Mouse (Mus musculus): ENCODE measurements at regions not wholly inside any gene's neighbourhood (a gene's known extent, or its start where the extent isn't known, plus 50 kb on each side); places are given as distances from the start of the nearest gene placed in this dataset.
"Not testable (repeated sequence)": the region's sequence is repeated elsewhere in the genome, so short reads cannot be mapped to it uniquely, and the experiment has no call there.

GRCm38 (mm10) chr10:66640890-66641847, 454.8 kb upstream of the Jmjd1c start:
- in situ Hi-C loops (cut with MboI; ENCODE audit: unreplicated experiment in 2 of 2), result no loop called here

- in situ Hi-C loops (cut with MboI; ENCODE audit: unreplicated experiment in 2 of 2), result no loop called here
Observed at GRCm38 (mm10) chr10:66641966-66642365, 454.0 kb upstream of the Jmjd1c start.

- in situ Hi-C loops (cut with MboI; ENCODE audit: unreplicated experiment in 2 of 2), result no loop called here
Observed at GRCm38 (mm10) chr10:66643160-66643559, 452.8 kb upstream of the Jmjd1c start.

- in situ Hi-C loops (cut with MboI; ENCODE audit: unreplicated experiment in 2 of 2), result no loop called here
Observed at GRCm38 (mm10) chr10:66657520-66657919, 438.4 kb upstream of the Jmjd1c start.

- in situ Hi-C loops (cut with MboI; ENCODE audit: unreplicated experiment in 2 of 2), result no loop called here
Observed at GRCm38 (mm10) chr10:66683160-66683559, 412.8 kb upstream of the Jmjd1c start.

GRCm38 (mm10) chr10:66689196-66689595, 406.7 kb upstream of the Jmjd1c start:
- in situ Hi-C loops (cut with MboI; ENCODE audit: unreplicated experiment in 2 of 2), result not testable (repeated sequence)

- in situ Hi-C loops (cut with MboI; ENCODE audit: unreplicated experiment in 2 of 2), result no loop called here
Observed at GRCm38 (mm10) chr10:66694549-66695285, 401.2 kb upstream of the Jmjd1c start.

- in situ Hi-C loops (cut with MboI; ENCODE audit: unreplicated experiment in 2 of 2), result not testable (repeated sequence)
Observed at GRCm38 (mm10) chr10:66714926-66715325, 381.0 kb upstream of the Jmjd1c start.

- in situ Hi-C loops (cut with MboI; ENCODE audit: unreplicated experiment in 2 of 2), result no loop called here
Observed at GRCm38 (mm10) chr10:66717909-66718308, 378.0 kb upstream of the Jmjd1c start.

GRCm38 (mm10) chr10:66719796-66720195, 376.1 kb upstream of the Jmjd1c start:
- in situ Hi-C loops (cut with MboI; ENCODE audit: unreplicated experiment in 2 of 2), result no loop called here

- in situ Hi-C loops (cut with MboI; ENCODE audit: unreplicated experiment in 2 of 2), result no loop called here
Observed at GRCm38 (mm10) chr10:66733631-66734030, 362.3 kb upstream of the Jmjd1c start.

- in situ Hi-C loops (cut with MboI; ENCODE audit: unreplicated experiment in 2 of 2), result no loop called here
Observed at GRCm38 (mm10) chr10:66734853-66735252, 361.1 kb upstream of the Jmjd1c start.

- in situ Hi-C loops (cut with MboI; ENCODE audit: unreplicated experiment in 2 of 2), result no loop called here
Observed at GRCm38 (mm10) chr10:66739017-66739416, 356.9 kb upstream of the Jmjd1c start.

- in situ Hi-C loops (cut with MboI; ENCODE audit: unreplicated experiment in 2 of 2), result no loop called here
Observed at GRCm38 (mm10) chr10:66741819-66742218, 354.1 kb upstream of the Jmjd1c start.

- in situ Hi-C loops (cut with MboI; ENCODE audit: unreplicated experiment in 2 of 2), result no loop called here
Observed at GRCm38 (mm10) chr10:66743254-66743653, 352.7 kb upstream of the Jmjd1c start.

- in situ Hi-C loops (cut with MboI; ENCODE audit: unreplicated experiment in 2 of 2), result no loop called here
Observed at GRCm38 (mm10) chr10:66745871-66746270, 350.1 kb upstream of the Jmjd1c start.

GRCm38 (mm10) chr10:66752237-66752810, 343.6 kb upstream of the Jmjd1c start:
- in situ Hi-C loops (cut with MboI; ENCODE audit: unreplicated experiment in 2 of 2), result no loop called here

- in situ Hi-C loops (cut with MboI; ENCODE audit: unreplicated experiment in 2 of 2), result no loop called here
Observed at GRCm38 (mm10) chr10:66756866-66757265, 339.1 kb upstream of the Jmjd1c start.

GRCm38 (mm10) chr10:66770161-66771030, 325.5 kb upstream of the Jmjd1c start:
- in situ Hi-C loops (cut with MboI; ENCODE audit: unreplicated experiment in 2 of 2), result no loop called here
